Mouse (Mus musculus) midbrain, embryonic 15.5 days (tissue): ENCODE results near the gene Rgl3. TPM values are rescaled to one million over a fixed set of nuclear protein-coding genes. Genes with fewer than 3 reads are reported as not detected.

Experiments used
- ATAC-seq: fragments of 200-750 bp; cut with Nextera tagmentation; replicated peaks from 2 replicates; pipeline ENCODE4 v1.8.0; 2017; ENCODE audit warnings: moderate TSS enrichment
- H3K27ac ChIP-seq: fragments of 300-500 bp; sonication (generic); 2 replicates; pipeline ENCODE4 v1.5.1; 2015; ENCODE audit warnings: mild to moderate bottlenecking, inconsistent platforms
- H3K27me3 ChIP-seq: fragments of 300-500 bp; sonication (generic); replicated peaks from 2 replicates; pipeline ENCODE4 v1.6.1; 2015; ENCODE audit warnings: inconsistent platforms
- H3K36me3 ChIP-seq: fragments of 300-500 bp; sonication (generic); replicated peaks from 2 replicates; pipeline ENCODE4 v1.6.1; 2015; ENCODE audit warnings: inconsistent platforms
- H3K4me1 ChIP-seq: fragments of 300-500 bp; sonication (generic); 2 replicates; pipeline ENCODE4 v1.6.1; 2015; ENCODE audit warnings: inconsistent platforms
- H3K4me2 ChIP-seq: fragments of 300-500 bp; sonication (generic); 2 replicates; pipeline ENCODE4 v1.6.1; 2015; ENCODE audit warnings: inconsistent platforms, mild to moderate bottlenecking, moderate library complexity
- H3K4me3 ChIP-seq: fragments of 300-500 bp; sonication (generic); 2 replicates; pipeline ENCODE4 v1.5.1; 2015; ENCODE audit warnings: mild to moderate bottlenecking, inconsistent platforms
- H3K9ac ChIP-seq: fragments of 300-500 bp; sonication (generic); 2 replicates; pipeline ENCODE4 v1.6.1; 2015; ENCODE audit warnings: mild to moderate bottlenecking, inconsistent platforms
- H3K9me3 ChIP-seq: fragments of 300-500 bp; sonication (generic); 2 replicates; pipeline ENCODE4 v1.6.1; 2016; ENCODE audit warnings: inconsistent platforms
- WGBS: fragments of 180-500 bp; shearing (Covaris S2); methylation state at CpG from one replicate; pipeline ENCODE4 v1.1.7; 2015; ENCODE audit warnings: mixed read lengths; 5-methylcytosine and 5-hydroxymethylcytosine counted together
- polyA plus RNA-seq: library from polyadenylated mRNA; unstranded; fragments of >200 nt; fragmentation: Nextera tagmentation; extraction: Ambion mirVana; gene quantifications from 2 replicates; pipeline ENCODE4 v1.2.1, GENCODE M21; 2015

Rgl3 gene
- polyA plus RNA-seq, 1 experiment from 2014 or later, result 1.1 TPM

DNA sequence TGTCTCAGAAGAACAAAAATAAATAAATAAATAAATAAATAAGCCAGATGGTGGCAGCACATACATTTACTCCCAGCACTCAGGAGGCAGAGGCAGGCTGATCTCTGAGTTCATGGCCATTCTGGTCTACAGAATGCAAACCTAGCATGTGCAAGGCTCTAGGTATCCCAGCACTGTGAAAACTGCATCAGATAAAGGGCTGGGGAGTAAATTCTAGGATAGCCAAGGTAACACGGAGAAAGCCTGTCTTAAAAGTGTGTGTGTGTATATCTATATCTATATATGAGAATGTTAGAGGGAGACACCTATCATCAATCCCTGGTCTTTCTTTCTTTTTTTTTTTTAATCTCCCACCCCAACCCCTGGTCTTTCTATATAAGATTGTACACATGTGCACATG lies 63.7 kb downstream of the Rgl3 start:
- Histone ChIP-seq H3K4me1 (peaks cover 14% of the 10 kb centered on the region), H3K9me3 (no peaks in the 10 kb centered on the region), H3K4me3 (no peak overlapping the region), H3K36me3 (0 out of 2 replicates have a peak, but pooled peaks cover 3% of the 10 kb centered on the region), H3K27me3 (no peaks in the 10 kb centered on the region), H3K27ac (no peak overlapping the region), H3K9ac (no peak overlapping the region), H3K4me2 (no peak overlapping the region)
- 100% methylated on average over 1 of the region's 1 CpGs for WGBS
- no peak for ATAC-seq

DNA sequence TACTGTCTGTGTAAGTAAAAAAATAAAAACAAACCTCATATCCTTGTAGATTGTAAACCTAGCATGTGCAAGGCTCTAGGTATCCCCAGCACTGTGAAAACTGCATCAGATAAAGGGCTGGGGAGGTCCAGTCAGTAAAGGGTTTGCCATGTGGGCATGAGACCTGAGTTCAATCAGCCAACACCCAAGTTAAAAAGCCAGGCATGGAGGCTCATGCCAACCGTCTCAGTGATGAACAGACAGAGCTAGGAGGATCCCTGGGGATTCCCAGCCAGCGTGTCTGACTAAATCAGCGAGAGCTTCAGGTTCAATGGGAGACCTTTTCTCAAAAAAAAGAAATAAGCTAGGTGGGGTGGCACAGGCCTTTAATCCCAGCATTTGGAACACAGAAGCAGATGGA lies 64.2 kb downstream of the Rgl3 start:
- H3K36me3 ChIP-seq, result 0 out of 2 replicates have a peak, but pooled peaks cover 3% of the 10 kb centered on the region
- no peak overlapping the region for H3K27ac ChIP-seq
- WGBS, result 93% methylated on average over 3 of the region's 3 CpGs
- H3K4me3 ChIP-seq, result no peak overlapping the region
- no peak overlapping the region for H3K9ac ChIP-seq
- H3K4me2 ChIP-seq, result no peak overlapping the region
- ATAC-seq, result no peak
- no peaks in the 10 kb centered on the region for H3K27me3 ChIP-seq
- H3K4me1 ChIP-seq, result peaks cover 14% of the 10 kb centered on the region
- no peaks in the 10 kb centered on the region for H3K9me3 ChIP-seq

DNA sequence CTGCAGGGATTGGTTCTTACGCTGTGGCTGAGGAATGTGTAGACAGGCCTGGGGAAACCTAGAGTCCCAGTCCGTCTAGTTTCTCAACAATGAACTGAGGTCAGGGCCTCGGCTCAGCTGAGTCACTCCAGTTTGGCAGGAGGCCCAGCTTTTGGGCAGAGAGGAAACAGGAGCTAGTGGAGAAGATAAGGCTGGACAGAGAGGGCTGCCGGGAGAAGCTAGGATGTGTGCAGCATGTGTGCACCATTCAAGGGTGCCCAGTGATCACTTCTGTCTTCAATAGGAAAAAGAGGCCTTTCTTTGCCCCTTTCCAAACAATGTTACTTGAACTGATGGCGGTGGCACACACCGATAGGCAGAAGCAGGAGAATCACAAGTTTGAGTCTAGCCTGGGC lies 65.2 kb downstream of the Rgl3 start:
- Histone ChIP-seq H3K4me3 (no peak overlapping the region), H3K36me3 (0 out of 2 replicates have a peak, but pooled peaks cover 3% of the 10 kb centered on the region), H3K4me2 (no peak overlapping the region), H3K9ac (no peak overlapping the region), H3K27ac (no peak overlapping the region), H3K27me3 (no peaks in the 10 kb centered on the region), H3K4me1 (peaks cover 14% of the 10 kb centered on the region), H3K9me3 (no peaks in the 10 kb centered on the region)
- no peak for ATAC-seq
- 75% methylated on average over 6 of the region's 6 CpGs for WGBS

DNA sequence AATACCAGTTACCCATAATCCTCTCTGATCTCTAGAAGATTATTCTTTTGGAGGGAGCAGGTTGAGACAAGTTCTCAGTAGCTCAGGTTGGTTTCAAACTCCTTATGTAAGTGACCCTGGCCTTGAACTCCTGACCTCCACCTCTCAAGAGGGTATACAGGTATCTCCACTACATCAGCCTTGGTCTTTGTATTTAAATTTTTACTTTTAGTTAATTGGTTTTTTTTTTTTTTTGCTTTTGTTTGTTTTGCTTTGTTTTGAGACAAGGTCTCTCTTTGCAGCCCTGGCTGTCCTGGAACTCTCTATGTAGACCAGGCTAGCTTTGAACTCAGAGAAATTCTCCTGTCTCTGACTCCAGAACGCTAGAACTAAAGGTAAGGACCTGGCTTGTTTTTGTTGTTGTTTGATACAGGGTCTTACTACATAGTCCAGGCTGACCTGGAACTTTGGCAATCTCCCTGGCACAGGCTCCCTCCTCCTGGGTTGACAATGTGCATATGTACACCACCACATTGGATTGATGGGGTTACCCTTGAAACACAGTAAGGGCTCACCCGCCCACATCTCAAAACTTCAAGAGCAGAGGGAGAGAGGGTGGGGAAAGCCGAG lies 65.7 kb downstream of the Rgl3 start:
- ATAC-seq, result no peak
- Histone ChIP-seq H3K36me3 (0 out of 2 replicates have a peak, but pooled peaks cover 3% of the 10 kb centered on the region), H3K27me3 (no peaks in the 10 kb centered on the region), H3K27ac (no peak overlapping the region), H3K4me1 (peaks cover 14% of the 10 kb centered on the region), H3K4me3 (no peak overlapping the region), H3K9me3 (no peaks in the 10 kb centered on the region), H3K4me2 (no peak overlapping the region), H3K9ac (no peak overlapping the region)
- WGBS, result 74% methylated on average over 3 of the region's 3 CpGs

DNA sequence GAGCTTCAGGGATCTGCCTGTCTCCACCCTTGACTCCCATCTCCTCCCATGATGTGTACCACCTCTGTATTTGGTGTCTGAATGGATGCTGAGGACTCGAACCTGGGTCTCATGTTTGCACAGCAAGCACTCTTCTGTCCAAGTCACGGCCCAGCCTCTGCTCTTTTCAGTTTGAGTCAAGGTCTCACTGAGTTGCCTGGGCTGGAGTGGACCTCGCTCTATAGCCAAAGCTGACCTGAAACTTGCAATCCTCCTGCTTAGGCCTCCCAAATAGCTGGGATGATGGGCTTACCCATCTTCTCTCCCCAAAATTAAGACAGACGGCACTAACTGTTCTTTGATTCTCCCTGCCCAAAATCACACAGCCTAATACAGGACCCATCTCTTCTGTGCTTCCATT lies 66.2 kb downstream of the Rgl3 start:
- 0 out of 2 replicates have a peak, but pooled peaks cover 3% of the 10 kb centered on the region for H3K36me3 ChIP-seq
- no peak overlapping the region for H3K27ac ChIP-seq
- 90% methylated on average over 4 of the region's 4 CpGs for WGBS
- H3K4me2 ChIP-seq, result no peak overlapping the region
- no peaks in the 10 kb centered on the region for H3K9me3 ChIP-seq
- H3K27me3 ChIP-seq, result no peaks in the 10 kb centered on the region
- ATAC-seq, result no peak
- H3K4me3 ChIP-seq, result no peak overlapping the region
- H3K4me1 ChIP-seq, result peaks cover 14% of the 10 kb centered on the region
- H3K9ac ChIP-seq, result no peak overlapping the region

Other genes starting within 250 kb of the Rgl3 start
- gene Spc24, start 229.1 kb downstream of the Rgl3 start, polyA plus RNA-seq, result 15.7 and 17.8 TPM in 2 replicates
- gene Kank2, start 190.7 kb downstream of the Rgl3 start, polyA plus RNA-seq, result 5.8 TPM in 2 replicates
- gene Angptl8, start 153.9 kb downstream of the Rgl3 start, polyA plus RNA-seq, result 0.61 and 0.74 TPM in 2 replicates
- gene Dock6, start 136.8 kb downstream of the Rgl3 start, polyA plus RNA-seq, result 19.2 and 20.4 TPM in 2 replicates
- 15.4 and 15.5 TPM in 2 replicates for gene Rab3d, start 71.3 kb downstream of the Rgl3 start, polyA plus RNA-seq
- gene Ccdc159, start 62.0 kb downstream of the Rgl3 start, polyA plus RNA-seq, result 13.4 and 14.1 TPM in 2 replicates
- gene Tmem205, start 61.9 kb downstream of the Rgl3 start, polyA plus RNA-seq, result 49.3 and 52.4 TPM in 2 replicates
- 116 and 120 TPM in 2 replicates for gene Plppr2, start 52.4 kb downstream of the Rgl3 start, polyA plus RNA-seq
- gene Swsap1, start 33.7 kb downstream of the Rgl3 start, polyA plus RNA-seq, result 10.5 TPM in 2 replicates
- 1.6 and 1.9 TPM in 2 replicates for gene Epor, start 25.9 kb downstream of the Rgl3 start, polyA plus RNA-seq
- gene Ccdc151, start 13.2 kb upstream of the Rgl3 start, polyA plus RNA-seq, result 4.8 and 6.4 TPM in 2 replicates
- gene Prkcsh, start 13.4 kb upstream of the Rgl3 start, polyA plus RNA-seq, result 94.6 and 103 TPM in 2 replicates
- 110 and 113 TPM in 2 replicates for gene Elavl3, start 62.6 kb upstream of the Rgl3 start, polyA plus RNA-seq
- not detected in 2 replicates for gene Gm49318, start 81.8 kb upstream of the Rgl3 start, polyA plus RNA-seq
- 21.7 and 22.5 TPM in 2 replicates for gene Zfp653, start 81.9 kb upstream of the Rgl3 start, polyA plus RNA-seq
- gene Ecsit, start 96.0 kb upstream of the Rgl3 start, polyA plus RNA-seq, result 58.8 and 59.4 TPM in 2 replicates
- gene Cnn1, start 109.8 kb upstream of the Rgl3 start, polyA plus RNA-seq, result 1.9 and 2.4 TPM in 2 replicates
- gene Elof1, start 127.7 kb upstream of the Rgl3 start, polyA plus RNA-seq, result 181 and 198 TPM in 2 replicates
- gene Acp5, start 146.3 kb upstream of the Rgl3 start, polyA plus RNA-seq, result 0.66 and 0.96 TPM in 2 replicates
- 84.2 and 85.7 TPM in 2 replicates for gene Pigyl, start 167.4 kb upstream of the Rgl3 start, polyA plus RNA-seq
- 0.41 and 0.48 TPM in 2 replicates for gene Zfp872, start 198.6 kb upstream of the Rgl3 start, polyA plus RNA-seq
- 10.3 and 11.4 TPM in 2 replicates for gene Zfp809, start 236.3 kb upstream of the Rgl3 start, polyA plus RNA-seq